Mouse (Mus musculus) hindbrain, postnatal 0 days (tissue): ENCODE results near the gene Atp6v0e. TPM values are rescaled to one million over a fixed set of nuclear protein-coding genes. Genes with fewer than 3 reads are reported as not detected.
A peak's percentile ranks its signal among the peaks of the same experiment; 100 is the strongest.

Experiments
- ATAC-seq: fragments of 200-750 bp; cut with Nextera tagmentation; 2 replicates; pipeline ENCODE4 v1.8.0; 2017; ENCODE audit warnings: mild to moderate bottlenecking, moderate TSS enrichment, moderate library complexity
- DNase-seq: peaks from one replicate; pipeline ENCODE4 v3.0.0-alpha.2; 2015; ENCODE audit warnings: low spot score
- H3K27ac ChIP-seq: fragments of 300-500 bp; sonication (generic); 2 replicates; pipeline ENCODE4 v1.5.1; 2014; ENCODE audit warnings: mild to moderate bottlenecking
- H3K27me3 ChIP-seq: fragments of 300-500 bp; sonication (generic); 2 replicates; pipeline ENCODE4 v1.6.1; 2014; ENCODE audit warnings: low read length, mixed read lengths; ENCODE audit not compliant: insufficient read depth
- H3K36me3 ChIP-seq: fragments of 300-500 bp; sonication (generic); 2 replicates; pipeline ENCODE4 v1.6.1; 2014; ENCODE audit warnings: low read length, mixed read lengths; ENCODE audit not compliant: insufficient read depth
- H3K4me1 ChIP-seq: fragments of 300-500 bp; sonication (generic); 2 replicates; pipeline ENCODE4 v1.6.1; 2014; ENCODE audit warnings: antibody characterized with exemption, low read length, mixed read lengths; ENCODE audit not compliant: insufficient read depth
- H3K4me2 ChIP-seq: fragments of 300-500 bp; sonication (generic); 2 replicates; pipeline ENCODE4 v1.6.1; 2014; ENCODE audit warnings: low read depth, mild to moderate bottlenecking, low read length, moderate library complexity, mixed read lengths
- H3K4me3 ChIP-seq: fragments of 300-500 bp; sonication (generic); 2 replicates; pipeline ENCODE4 v1.5.1; 2014; ENCODE audit warnings: low read length
- H3K9ac ChIP-seq: fragments of 300-500 bp; sonication (generic); replicated peaks from 2 replicates; pipeline ENCODE4 v1.6.1; 2014; ENCODE audit warnings: mild to moderate bottlenecking, low read length, moderate library complexity, mixed read lengths
- H3K9me3 ChIP-seq: fragments of 300-500 bp; sonication (generic); 2 replicates; pipeline ENCODE4 v1.6.1; 2016; ENCODE audit warnings: low read length, mixed read lengths
- CTCF ChIP-seq: IDR thresholded peaks from 2 replicates; pipeline ENCODE4 v1.5.1; 2016; ENCODE audit warnings: antibody characterized with exemption, control low read depth, low read depth
- WGBS: fragments of 180-500 bp; shearing (Covaris S2); extraction: QIAGEN DNeasy Blood & Tissue Kit; methylation state at CpG from one replicate; pipeline ENCODE4 v1.1.7; 2014; 5-methylcytosine and 5-hydroxymethylcytosine counted together
- polyA plus RNA-seq: library from polyadenylated mRNA; unstranded; fragments of >200 nt; fragmentation: Nextera tagmentation; extraction: Ambion mirVana; gene quantifications from 2 replicates; pipeline ENCODE4 v1.2.1, GENCODE M21; 2015
- total RNA-seq: library from RNA; depleted of rRNA; stranded (reverse); fragments of >200 nt; gene quantifications from 2 replicates; pipeline ENCODE4 v1.2.3, GENCODE M21; 2014

Atp6v0e gene
- total and polyA plus RNA-seq, 2 experiments from 2014 or later, result 98.2 to 121 TPM

GRCm38 (mm10) chr17:26691110-26691509, 28.1 kb downstream of the Atp6v0e start:
- no peak overlapping the region for H3K9ac ChIP-seq
- WGBS, result 80% methylated on average over 7 of the region's 7 CpGs
- H3K4me1 ChIP-seq, result peaks cover 10% of the 10 kb centered on the region; the same call in 1 of the 2 replicates
- no peak overlapping the region for H3K4me3 ChIP-seq
- no peak overlapping the region for H3K4me2 ChIP-seq
- no peak overlapping the region for H3K27ac ChIP-seq
- H3K9me3 ChIP-seq, result no peaks in the 10 kb centered on the region
- TF ChIP-seq CTCF, result no peak
- 0 out of 2 replicates have a peak, but pooled peaks cover 9% of the 10 kb centered on the region for H3K36me3 ChIP-seq
- ATAC-seq (no peak), DNase-seq (no peak)
- H3K27me3 ChIP-seq, result no peaks in the 10 kb centered on the region

DNA sequence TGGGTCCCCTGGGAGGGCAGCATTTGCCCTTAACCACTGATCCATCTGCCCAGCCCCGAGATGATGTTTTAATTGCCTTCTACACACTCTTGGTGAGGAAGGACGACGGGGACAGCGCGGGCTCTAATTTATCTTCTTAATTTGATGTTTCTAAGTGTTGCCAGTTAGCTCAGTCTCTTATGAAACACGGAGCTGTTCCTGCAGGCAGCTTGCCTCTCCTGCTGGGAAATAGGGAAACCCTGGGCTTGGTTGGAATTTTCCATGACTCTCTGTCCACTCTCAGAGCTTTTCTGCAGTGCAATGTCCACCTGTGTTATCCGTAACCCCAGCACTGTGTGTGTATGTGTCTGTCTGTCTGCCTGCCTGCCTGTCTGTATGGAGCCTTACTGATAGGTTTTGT, 30.4 kb downstream of the Atp6v0e start:
- ATAC-seq, result no peak
- WGBS, result 73% methylated on average over 7 of the region's 7 CpGs
- 0 out of 2 replicates have a peak overlapping the region, but pooled peaks have one; percentile 11 for H3K27ac ChIP-seq

DNA sequence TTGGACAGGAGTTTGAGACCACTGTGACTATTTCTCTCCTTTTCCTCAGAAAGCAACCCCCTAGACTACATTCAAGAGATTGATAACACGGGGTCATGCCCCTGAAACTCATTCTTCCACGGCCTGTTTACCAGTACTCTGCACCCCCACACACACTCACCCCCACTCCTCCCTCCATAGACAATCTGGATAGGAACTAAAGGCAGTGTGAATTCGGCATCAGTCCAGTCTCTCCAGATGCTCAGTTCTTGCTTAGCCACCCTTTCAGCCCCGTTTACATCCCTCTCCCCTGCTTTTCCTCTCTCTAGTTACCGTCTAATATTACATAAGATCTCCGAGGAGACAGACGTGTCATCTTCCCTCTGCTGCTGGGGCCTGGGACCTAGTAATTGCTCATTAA, 31.1 kb downstream of the Atp6v0e start:
- no peaks in the 10 kb centered on the region for H3K27me3 ChIP-seq
- no peak for TF ChIP-seq CTCF
- DNase-seq (no peak), ATAC-seq (no peak)
- H3K27ac ChIP-seq, result no peak overlapping the region
- H3K36me3 ChIP-seq, result peaks cover 26% of the 10 kb centered on the region; the same call in 1 of the 2 replicates
- H3K4me2 ChIP-seq, result no peak overlapping the region
- H3K4me1 ChIP-seq, result peaks cover 8% of the 10 kb centered on the region; the same call in 1 of the 2 replicates
- no peaks in the 10 kb centered on the region for H3K9me3 ChIP-seq
- no peak overlapping the region for H3K9ac ChIP-seq
- H3K4me3 ChIP-seq, result no peak overlapping the region
- 68% methylated on average over 7 of the region's 7 CpGs for WGBS

More for the DNA sequence above, 30.4 kb downstream of the Atp6v0e start:
- H3K36me3 ChIP-seq, result peaks cover 20% of the 10 kb centered on the region; the same call in 1 of the 2 replicates
- H3K27me3 ChIP-seq, result no peaks in the 10 kb centered on the region
- no peak overlapping the region for H3K9ac ChIP-seq
- no peak for DNase-seq
- no peak overlapping the region for H3K4me3 ChIP-seq
- no peak for TF ChIP-seq CTCF
- H3K9me3 ChIP-seq, result no peaks in the 10 kb centered on the region
- peaks cover 10% of the 10 kb centered on the region; the same call in 1 of the 2 replicates for H3K4me1 ChIP-seq
- no peak overlapping the region for H3K4me2 ChIP-seq

- H3K9me3 ChIP-seq, result no peaks in the 10 kb centered on the region
- H3K27me3 ChIP-seq, result no peaks in the 10 kb centered on the region
- H3K4me2 ChIP-seq, result no peak overlapping the region
- no peak overlapping the region for H3K4me3 ChIP-seq
- DNase-seq (no peak), ATAC-seq (no peak)
- 96% methylated on average over 3 of the region's 3 CpGs for WGBS
- no peak overlapping the region for H3K9ac ChIP-seq
- H3K4me1 ChIP-seq, result 0 out of 2 replicates have a peak, but pooled peaks cover 3% of the 10 kb centered on the region
- TF ChIP-seq CTCF, result no peak
- peaks cover 34% of the 10 kb centered on the region for H3K36me3 ChIP-seq
- H3K27ac ChIP-seq, result no peak overlapping the region
Observed at GRCm38 (mm10) chr17:26695193-26695592, 32.2 kb downstream of the Atp6v0e start.

DNA sequence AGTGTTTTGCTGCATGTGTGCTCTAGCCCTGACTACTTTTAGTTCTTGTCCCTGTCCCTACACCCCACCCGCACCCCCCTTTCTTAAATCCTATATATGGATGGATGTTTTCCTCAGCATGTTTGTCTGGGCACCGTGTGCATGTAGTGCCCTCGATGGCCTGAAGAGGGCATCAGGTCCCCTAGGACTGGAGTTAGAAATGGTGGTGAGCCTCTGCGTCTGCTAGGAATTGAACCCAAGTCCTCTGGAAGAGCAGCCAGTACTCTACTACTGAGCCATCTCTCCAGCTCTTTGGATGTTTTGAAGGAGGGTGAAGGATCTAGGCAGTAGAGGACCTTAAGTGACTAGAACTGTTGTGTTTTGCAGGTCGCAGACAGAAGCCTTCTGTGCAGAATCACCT, 35.8 kb downstream of the Atp6v0e start:
- peak; percentile 40 for TF ChIP-seq CTCF
- H3K36me3 ChIP-seq, result peaks cover 40% of the 10 kb centered on the region
- H3K27me3 ChIP-seq, result no peaks in the 10 kb centered on the region
- H3K27ac ChIP-seq, result no peak overlapping the region
- no peak overlapping the region for H3K9ac ChIP-seq
- DNase-seq (no peak), ATAC-seq (no peak)
- no peak overlapping the region for H3K4me2 ChIP-seq
- no peaks in the 10 kb centered on the region for H3K9me3 ChIP-seq
- 88% methylated on average over 5 of the region's 5 CpGs for whole genome bisulfite sequencing
- H3K4me1 ChIP-seq, result no peaks in the 10 kb centered on the region
- no peak overlapping the region for H3K4me3 ChIP-seq

DNA sequence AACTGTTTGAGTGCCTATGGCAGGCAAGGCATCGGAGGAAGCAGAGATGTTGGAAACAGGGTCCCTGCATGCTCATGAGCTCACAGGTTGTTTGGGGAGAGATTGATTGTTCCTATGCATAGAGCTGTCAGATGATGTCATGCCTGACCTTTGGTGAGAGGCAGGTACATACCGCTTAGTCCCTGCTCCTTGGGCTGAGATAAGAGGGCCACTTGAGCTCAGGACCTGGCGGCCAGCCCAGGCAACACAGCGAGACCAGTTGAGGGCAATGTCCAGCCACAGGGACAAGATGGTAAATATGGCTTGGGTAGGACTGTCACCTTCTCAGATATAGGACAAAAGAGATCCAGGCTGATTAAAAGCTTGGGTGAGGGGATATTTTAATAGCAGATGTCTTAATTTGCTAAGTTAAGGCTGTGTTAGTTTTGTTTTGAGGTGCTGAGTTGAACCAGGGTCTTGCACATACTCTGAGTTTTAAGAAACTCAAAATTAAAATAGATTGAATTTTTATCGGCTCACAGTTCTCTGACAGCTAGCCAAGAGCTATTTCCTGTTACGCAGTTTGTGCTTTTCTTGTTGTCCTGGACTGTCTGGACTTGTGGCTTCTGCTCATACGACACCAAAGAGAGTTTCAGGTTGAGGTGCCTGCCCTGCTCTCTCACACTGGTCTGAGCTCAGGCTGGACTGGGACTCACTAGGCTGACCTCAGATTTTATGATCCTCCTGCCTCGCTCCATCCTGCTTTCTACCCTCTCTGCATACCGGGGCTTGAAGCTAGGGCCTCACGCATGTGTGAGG, 37.0 kb downstream of the Atp6v0e start:
- Histone ChIP-seq H3K9ac (no peak overlapping the region), H3K27ac (no peak overlapping the region), H3K36me3 (peaks cover 40% of the 10 kb centered on the region), H3K4me3 (no peak overlapping the region), H3K4me2 (no peak overlapping the region), H3K9me3 (no peaks in the 10 kb centered on the region), H3K4me1 (no peaks in the 10 kb centered on the region), H3K27me3 (no peaks in the 10 kb centered on the region)
- WGBS, result 95% methylated on average over 10 of the region's 10 CpGs
- no peak for DNase-seq
- no peak for ATAC-seq
- no peak for TF ChIP-seq CTCF

DNA sequence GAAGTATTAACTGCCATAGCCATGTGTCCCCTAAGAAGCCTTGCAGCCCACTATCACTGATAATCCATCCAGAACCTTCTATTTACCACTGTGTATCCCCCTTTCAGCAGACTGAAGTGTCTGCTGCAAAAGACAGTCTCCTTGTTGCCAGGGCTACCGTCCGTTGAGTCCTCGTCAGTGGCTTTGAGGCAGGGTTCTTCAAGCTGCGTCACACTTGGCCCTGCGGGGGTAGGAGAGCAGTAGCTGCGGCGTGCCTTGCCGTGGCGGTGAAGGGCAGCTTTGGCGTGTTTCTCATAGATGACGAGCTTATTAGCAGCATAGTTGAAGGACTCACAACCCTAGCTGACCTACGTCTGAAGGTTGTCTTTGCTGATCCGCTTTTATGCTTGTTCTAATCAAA, 38.5 kb downstream of the Atp6v0e start:
- no peak for TF ChIP-seq CTCF
- Histone ChIP-seq H3K27ac (no peak overlapping the region), H3K36me3 (peaks cover 31% of the 10 kb centered on the region), H3K4me3 (no peak overlapping the region), H3K4me1 (no peaks in the 10 kb centered on the region), H3K4me2 (no peak overlapping the region), H3K9me3 (no peaks in the 10 kb centered on the region), H3K9ac (no peak overlapping the region), H3K27me3 (no peaks in the 10 kb centered on the region)
- 66% methylated on average over 13 of the region's 13 CpGs for WGBS
- DNase-seq, result no peak
- ATAC-seq, result 0 out of 2 replicates have a peak, but pooled peaks have one; percentile 32
